Mouse (Mus musculus): ENCODE results near the gene Elf2.

GRCm38 (mm10) chr3:51230886-51231285 is 109.6 kb downstream of the Elf2 start:
- TF ChIP-seq CTCF (IDR thresholded peaks at IDR 0.05; ENCODE audit: low read depth) = no peak
- TF ChIP-seq EP300 (IDR thresholded peaks at IDR 0.05; ENCODE audit: low read depth) = no peak
